Mouse (Mus musculus): ENCODE measurements around the gene Per1. TPM values are rescaled to one million over a fixed set of nuclear protein-coding genes. Genes with fewer than 3 reads are reported as not detected.
A peak's percentile ranks its signal among the peaks of the same experiment; 100 is the strongest.

The Per1 gene
- polyA plus RNA-seq, 1 experiment from 2014 or later: 9.1 TPM

DNA sequence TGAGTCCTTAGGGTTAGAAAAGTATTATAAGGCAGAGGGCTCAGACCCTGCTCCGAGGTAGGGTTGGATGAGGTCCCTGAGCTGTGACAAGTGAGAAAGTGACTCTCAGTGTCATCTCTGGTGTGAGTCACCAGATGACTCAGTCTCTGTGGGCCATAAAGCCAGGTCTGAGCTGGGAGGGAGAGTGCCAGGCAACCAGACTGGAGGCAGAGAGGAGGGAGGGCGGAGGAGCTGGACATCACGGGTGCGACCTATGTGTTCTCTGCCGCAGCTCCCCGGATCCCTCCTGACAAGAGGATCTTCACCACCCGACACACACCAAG lies 7.3 kb downstream of the Per1 start:
- WGBS: 97% methylated on average over 7 of the region's 7 CpGs
- ATAC-seq (ENCODE audit: insufficient number of reproducible peaks, low FRiP score, low TSS enrichment, low read depth) (no peak), DNase-seq (ENCODE audit: low spot score) (no peak)
- Histone ChIP-seq H3K27me3 (ENCODE audit: control insufficient read depth, insufficient read depth, low read length) (no peaks in the 10 kb centered on the region), H3K4me1 (ENCODE audit: control insufficient read depth, insufficient read depth, low read length) (peaks cover 25% of the 10 kb centered on the region), H3K4me2 (ENCODE audit: low read depth, severe bottlenecking) (no peak overlapping the region), H3K36me3 (ENCODE audit: control insufficient read depth, insufficient read depth, low read length) (peaks cover 24% of the 10 kb centered on the region; the same call in 1 of the 2 replicates), H3K9ac (ENCODE audit: low read length) (no peak overlapping the region), H3K9me3 (ENCODE audit: control insufficient read depth, low read length) (no peaks in the 10 kb centered on the region), H3K27ac (replicated peaks; ENCODE audit: low read depth, low read length) (no peak overlapping the region), H3K4me3 (ENCODE audit: low read depth, low read length) (no peak overlapping the region)

DNA sequence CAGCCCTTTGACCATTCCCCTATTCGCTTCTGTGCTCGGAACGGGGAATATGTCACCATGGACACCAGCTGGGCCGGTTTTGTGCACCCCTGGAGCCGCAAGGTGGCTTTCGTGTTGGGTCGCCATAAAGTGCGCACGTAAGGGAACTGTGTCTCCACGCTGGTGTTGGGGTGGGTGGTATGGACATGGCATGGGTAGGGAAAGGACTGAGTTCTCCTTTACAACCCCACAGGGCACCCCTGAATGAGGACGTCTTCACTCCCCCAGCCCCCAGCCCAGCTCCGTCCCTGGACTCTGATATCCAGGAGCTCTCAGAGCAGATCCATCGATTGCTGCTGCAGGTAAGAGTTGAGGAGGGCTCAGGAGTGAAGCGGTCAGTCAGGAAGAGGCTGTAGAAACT lies 8.1 kb downstream of the Per1 start:
- peaks cover 18% of the 10 kb centered on the region for H3K4me1 ChIP-seq (ENCODE audit: control insufficient read depth, insufficient read depth, low read length)
- no peak overlapping the region for H3K4me2 ChIP-seq (ENCODE audit: low read depth, severe bottlenecking)
- peaks cover 24% of the 10 kb centered on the region; the same call in 1 of the 2 replicates for H3K36me3 ChIP-seq (ENCODE audit: control insufficient read depth, insufficient read depth, low read length)
- H3K27ac ChIP-seq (replicated peaks; ENCODE audit: low read depth, low read length): no peak overlapping the region
- H3K4me3 ChIP-seq (ENCODE audit: low read depth, low read length): no peak overlapping the region
- H3K9ac ChIP-seq (ENCODE audit: low read length): no peak overlapping the region
- no peak for ATAC-seq (ENCODE audit: insufficient number of reproducible peaks, low FRiP score, low TSS enrichment, low read depth)
- WGBS: 94% methylated on average over 14 of the region's 14 CpGs
- no peak for DNase-seq (ENCODE audit: low spot score)
- no peaks in the 10 kb centered on the region for H3K9me3 ChIP-seq (ENCODE audit: control insufficient read depth, low read length)
- H3K27me3 ChIP-seq (ENCODE audit: control insufficient read depth, insufficient read depth, low read length): no peaks in the 10 kb centered on the region

DNA sequence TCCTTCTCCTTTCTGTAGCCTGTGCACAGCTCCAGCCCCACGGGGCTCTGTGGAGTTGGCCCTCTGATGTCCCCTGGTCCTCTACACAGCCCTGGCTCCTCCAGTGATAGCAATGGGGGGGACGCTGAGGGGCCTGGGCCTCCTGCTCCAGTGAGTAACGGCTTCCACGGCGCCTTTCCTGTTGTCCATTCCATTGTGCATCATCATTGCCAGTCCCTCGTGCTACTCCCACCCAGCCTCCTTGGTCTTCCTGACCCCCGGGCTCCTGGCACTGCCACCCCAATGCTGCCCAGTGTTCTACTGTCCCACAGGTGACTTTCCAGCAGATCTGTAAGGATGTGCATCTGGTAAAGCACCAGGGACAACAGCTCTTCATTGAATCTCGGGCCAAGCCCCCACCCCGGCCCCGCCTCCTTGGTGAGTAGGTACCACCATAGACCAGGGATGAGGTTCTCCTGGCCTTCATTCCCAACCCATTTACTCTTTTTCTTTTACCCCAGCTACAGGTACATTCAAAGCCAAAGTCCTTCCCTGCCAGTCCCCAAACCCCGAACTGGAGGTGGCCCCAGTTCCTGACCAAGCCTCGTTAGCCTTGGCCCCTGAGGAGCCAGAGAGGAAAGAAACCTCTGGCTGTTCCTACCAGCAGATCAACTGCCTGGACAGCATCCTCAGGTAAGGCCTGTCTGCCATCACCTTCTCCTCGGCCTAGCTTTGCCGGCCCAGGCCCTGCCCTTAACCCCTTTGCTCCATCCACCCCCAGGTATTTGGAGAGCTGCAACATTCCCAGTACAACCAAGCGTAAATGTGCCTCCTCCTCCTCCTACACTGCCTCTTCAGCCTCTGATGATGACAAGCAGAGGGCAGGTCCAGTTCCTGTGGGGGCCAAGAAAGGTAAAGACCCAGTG lies 8.8 kb downstream of the Per1 start:
- DNase-seq (ENCODE audit: low spot score): no peak
- H3K9me3 ChIP-seq (ENCODE audit: control insufficient read depth, low read length): no peaks in the 10 kb centered on the region
- no peak overlapping the region for H3K9ac ChIP-seq (ENCODE audit: low read length)
- no peak for ATAC-seq (ENCODE audit: insufficient number of reproducible peaks, low FRiP score, low TSS enrichment, low read depth)
- H3K27ac ChIP-seq (replicated peaks; ENCODE audit: low read depth, low read length): no peak overlapping the region
- H3K27me3 ChIP-seq (ENCODE audit: control insufficient read depth, insufficient read depth, low read length): no peaks in the 10 kb centered on the region
- no peak overlapping the region for H3K4me3 ChIP-seq (ENCODE audit: low read depth, low read length)
- H3K4me1 ChIP-seq (ENCODE audit: control insufficient read depth, insufficient read depth, low read length): peaks cover 12% of the 10 kb centered on the region
- no peak overlapping the region for H3K4me2 ChIP-seq (ENCODE audit: low read depth, severe bottlenecking)
- H3K36me3 ChIP-seq (ENCODE audit: control insufficient read depth, insufficient read depth, low read length): peaks cover 24% of the 10 kb centered on the region; the same call in 1 of the 2 replicates
- 92% methylated on average over 15 of the region's 15 CpGs for WGBS

DNA sequence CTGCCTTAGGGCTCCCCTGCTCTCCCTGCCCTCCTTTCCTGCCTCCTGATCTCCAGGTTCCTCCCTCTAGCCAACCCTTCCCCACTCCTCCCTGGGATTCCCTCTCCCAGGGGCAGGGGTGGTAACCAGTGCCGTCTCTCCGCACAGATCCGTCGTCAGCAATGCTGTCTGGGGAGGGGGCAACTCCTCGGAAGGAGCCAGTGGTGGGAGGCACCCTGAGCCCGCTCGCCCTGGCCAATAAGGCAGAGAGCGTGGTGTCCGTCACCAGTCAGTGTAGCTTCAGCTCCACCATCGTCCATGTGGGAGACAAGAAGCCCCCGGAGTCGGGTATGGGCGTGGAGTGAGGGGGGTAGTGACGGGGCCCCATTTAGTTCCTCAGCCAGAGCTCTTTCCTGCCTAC lies 9.5 kb downstream of the Per1 start:
- H3K36me3 ChIP-seq (ENCODE audit: control insufficient read depth, insufficient read depth, low read length): peaks cover 24% of the 10 kb centered on the region; the same call in 1 of the 2 replicates
- no peak overlapping the region for H3K4me2 ChIP-seq (ENCODE audit: low read depth, severe bottlenecking)
- no peaks in the 10 kb centered on the region for H3K27me3 ChIP-seq (ENCODE audit: control insufficient read depth, insufficient read depth, low read length)
- 86% methylated on average over 14 of the region's 14 CpGs for WGBS
- H3K27ac ChIP-seq (replicated peaks; ENCODE audit: low read depth, low read length): no peak overlapping the region
- no peaks in the 10 kb centered on the region for H3K9me3 ChIP-seq (ENCODE audit: control insufficient read depth, low read length)
- no peak for DNase-seq (ENCODE audit: low spot score)
- no peak overlapping the region for H3K9ac ChIP-seq (ENCODE audit: low read length)
- peaks cover 8% of the 10 kb centered on the region for H3K4me1 ChIP-seq (ENCODE audit: control insufficient read depth, insufficient read depth, low read length)
- H3K4me3 ChIP-seq (ENCODE audit: low read depth, low read length): no peak overlapping the region
- no peak for ATAC-seq (ENCODE audit: insufficient number of reproducible peaks, low FRiP score, low TSS enrichment, low read depth)

DNA sequence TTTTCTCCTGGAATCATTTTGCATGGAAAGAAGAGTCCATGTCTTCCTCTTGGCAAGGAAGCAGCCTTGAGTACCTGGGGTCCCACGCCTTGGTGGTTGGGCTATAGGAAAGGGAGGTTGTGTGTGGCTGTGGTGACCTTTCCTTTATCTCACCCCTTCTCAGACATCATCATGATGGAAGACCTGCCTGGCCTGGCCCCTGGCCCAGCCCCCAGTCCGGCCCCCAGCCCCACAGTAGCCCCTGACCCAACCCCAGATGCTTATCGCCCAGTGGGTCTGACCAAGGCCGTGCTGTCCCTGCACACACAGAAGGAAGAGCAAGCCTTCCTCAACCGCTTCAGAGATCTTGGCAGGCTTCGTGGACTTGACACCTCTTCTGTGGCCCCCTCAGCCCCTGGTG lies 10.2 kb downstream of the Per1 start:
- WGBS: 89% methylated on average over 6 of the region's 6 CpGs
- Histone ChIP-seq H3K27ac (replicated peaks; ENCODE audit: low read depth, low read length) (0 out of 2 replicates have a peak overlapping the region, but pooled peaks have one; percentile 18), H3K27me3 (ENCODE audit: control insufficient read depth, insufficient read depth, low read length) (no peaks in the 10 kb centered on the region), H3K4me1 (ENCODE audit: control insufficient read depth, insufficient read depth, low read length) (peaks cover 5% of the 10 kb centered on the region), H3K36me3 (ENCODE audit: control insufficient read depth, insufficient read depth, low read length) (peaks cover 24% of the 10 kb centered on the region; the same call in 1 of the 2 replicates), H3K4me3 (ENCODE audit: low read depth, low read length) (no peak overlapping the region), H3K4me2 (ENCODE audit: low read depth, severe bottlenecking) (no peak overlapping the region), H3K9ac (ENCODE audit: low read length) (no peak overlapping the region), H3K9me3 (ENCODE audit: control insufficient read depth, low read length) (no peaks in the 10 kb centered on the region)
- ATAC-seq (ENCODE audit: insufficient number of reproducible peaks, low FRiP score, low TSS enrichment, low read depth) (no peak), DNase-seq (ENCODE audit: low spot score) (no peak)

DNA sequence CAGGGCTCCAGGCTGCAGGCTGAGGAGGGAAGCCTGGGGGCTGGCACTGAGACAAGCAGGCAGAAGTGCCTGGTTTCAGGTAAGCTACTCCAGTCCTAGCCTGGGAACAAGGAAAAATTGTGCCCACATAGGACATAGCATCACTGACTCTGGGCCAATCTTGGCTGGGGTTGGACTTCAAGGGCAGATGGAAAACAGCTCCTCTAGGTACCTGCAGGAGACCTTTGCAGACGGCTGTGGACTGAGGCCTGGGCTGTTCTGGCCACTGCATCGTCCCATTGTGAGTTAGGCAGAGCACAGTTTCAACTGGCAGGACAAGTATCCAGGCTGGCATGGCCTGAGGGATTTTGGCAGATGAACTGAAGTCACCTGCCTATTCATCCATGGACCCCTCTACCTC lies 10.8 kb downstream of the Per1 start:
- H3K9me3 ChIP-seq (ENCODE audit: control insufficient read depth, low read length): no peaks in the 10 kb centered on the region
- no peak overlapping the region for H3K4me2 ChIP-seq (ENCODE audit: low read depth, severe bottlenecking)
- 79% methylated on average over 2 of the region's 2 CpGs for WGBS
- ATAC-seq (ENCODE audit: insufficient number of reproducible peaks, low FRiP score, low TSS enrichment, low read depth) (no peak), DNase-seq (ENCODE audit: low spot score) (no peak)
- no peaks in the 10 kb centered on the region for H3K4me1 ChIP-seq (ENCODE audit: control insufficient read depth, insufficient read depth, low read length)
- no peaks in the 10 kb centered on the region for H3K27me3 ChIP-seq (ENCODE audit: control insufficient read depth, insufficient read depth, low read length)
- H3K4me3 ChIP-seq (ENCODE audit: low read depth, low read length): no peak overlapping the region
- H3K27ac ChIP-seq (replicated peaks; ENCODE audit: low read depth, low read length): no peak overlapping the region
- H3K36me3 ChIP-seq (ENCODE audit: control insufficient read depth, insufficient read depth, low read length): peaks cover 24% of the 10 kb centered on the region; the same call in 1 of the 2 replicates
- H3K9ac ChIP-seq (ENCODE audit: low read length): no peak overlapping the region

DNA sequence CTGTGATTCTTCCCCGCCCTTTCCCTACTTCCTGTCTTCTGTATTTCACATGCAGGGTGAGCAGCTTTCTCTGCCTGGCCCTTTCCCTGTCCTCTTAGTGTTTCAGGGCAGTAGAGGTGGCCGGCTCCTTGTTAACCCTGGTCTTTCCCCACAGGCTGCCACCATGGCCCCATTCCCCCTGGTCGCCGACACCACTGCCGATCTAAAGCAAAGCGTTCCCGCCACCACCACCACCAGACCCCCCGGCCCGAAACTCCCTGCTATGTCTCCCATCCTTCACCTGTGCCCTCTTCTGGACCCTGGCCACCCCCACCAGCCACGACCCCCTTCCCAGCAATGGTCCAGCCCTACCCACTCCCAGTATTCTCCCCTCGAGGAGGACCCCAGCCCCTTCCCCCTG lies 11.3 kb downstream of the Per1 start:
- DNase-seq (ENCODE audit: low spot score): no peak
- 96% methylated on average over 11 of the region's 11 CpGs for WGBS
- H3K27me3 ChIP-seq (ENCODE audit: control insufficient read depth, insufficient read depth, low read length): no peaks in the 10 kb centered on the region
- H3K4me2 ChIP-seq (ENCODE audit: low read depth, severe bottlenecking): no peak overlapping the region
- no peaks in the 10 kb centered on the region for H3K9me3 ChIP-seq (ENCODE audit: control insufficient read depth, low read length)
- no peak overlapping the region for H3K4me3 ChIP-seq (ENCODE audit: low read depth, low read length)
- no peak for ATAC-seq (ENCODE audit: insufficient number of reproducible peaks, low FRiP score, low TSS enrichment, low read depth)
- H3K27ac ChIP-seq (replicated peaks; ENCODE audit: low read depth, low read length): no peak overlapping the region
- no peak overlapping the region for H3K9ac ChIP-seq (ENCODE audit: low read length)
- peaks cover 24% of the 10 kb centered on the region; the same call in 1 of the 2 replicates for H3K36me3 ChIP-seq (ENCODE audit: control insufficient read depth, insufficient read depth, low read length)
- H3K4me1 ChIP-seq (ENCODE audit: control insufficient read depth, insufficient read depth, low read length): no peaks in the 10 kb centered on the region

DNA sequence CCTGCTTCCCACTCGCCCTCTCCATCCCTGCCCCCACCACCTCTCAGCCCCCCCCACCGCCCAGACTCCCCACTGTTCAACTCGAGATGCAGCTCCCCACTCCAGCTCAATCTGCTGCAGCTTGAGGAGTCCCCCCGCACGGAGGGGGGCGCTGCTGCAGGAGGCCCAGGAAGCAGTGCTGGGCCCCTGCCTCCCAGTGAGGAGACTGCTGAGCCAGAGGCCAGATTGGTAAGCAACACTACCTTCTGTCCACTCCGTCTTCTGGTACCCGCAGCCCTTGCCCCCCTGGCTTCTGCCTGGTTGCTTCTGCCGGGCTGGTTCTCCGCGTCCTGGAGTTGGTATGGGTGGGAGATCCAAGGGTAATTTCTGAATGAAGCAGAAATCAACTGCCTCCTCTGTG lies 11.8 kb downstream of the Per1 start:
- H3K27me3 ChIP-seq (ENCODE audit: control insufficient read depth, insufficient read depth, low read length): no peaks in the 10 kb centered on the region
- no peak overlapping the region for H3K4me3 ChIP-seq (ENCODE audit: low read depth, low read length)
- H3K4me1 ChIP-seq (ENCODE audit: control insufficient read depth, insufficient read depth, low read length): 0 out of 2 replicates have a peak, but pooled peaks cover 3% of the 10 kb centered on the region
- peaks cover 24% of the 10 kb centered on the region; the same call in 1 of the 2 replicates for H3K36me3 ChIP-seq (ENCODE audit: control insufficient read depth, insufficient read depth, low read length)
- 84% methylated on average over 11 of the region's 11 CpGs for WGBS
- no peak overlapping the region for H3K27ac ChIP-seq (replicated peaks; ENCODE audit: low read depth, low read length)
- ATAC-seq (ENCODE audit: insufficient number of reproducible peaks, low FRiP score, low TSS enrichment, low read depth) (no peak), DNase-seq (ENCODE audit: low spot score) (no peak)
- H3K4me2 ChIP-seq (ENCODE audit: low read depth, severe bottlenecking): no peak overlapping the region
- H3K9ac ChIP-seq (ENCODE audit: low read length): no peak overlapping the region
- H3K9me3 ChIP-seq (ENCODE audit: control insufficient read depth, low read length): no peaks in the 10 kb centered on the region
